Mouse (Mus musculus) lung, embryonic 15.5 days (tissue): ENCODE data around the gene Gm8362. TPM values are rescaled to one million over a fixed set of nuclear protein-coding genes. Genes with fewer than 3 reads are reported as not detected.
"Not testable (repeated sequence)": the region's sequence is repeated elsewhere in the genome, so short reads cannot be mapped to it uniquely, and the experiment has no call there.

Experiments used
- ATAC-seq: fragments of 200-750 bp; cut with Nextera tagmentation; 2 replicates; pipeline ENCODE4 v1.8.0; 2017; ENCODE audit warnings: moderate number of reproducible peaks, borderline replicate concordance; ENCODE audit not compliant: low FRiP score, low TSS enrichment; ENCODE audit errors: extremely low read depth
- H3K27ac ChIP-seq: fragments of 300-500 bp; sonication (generic); 2 replicates; pipeline ENCODE4 v1.5.1; 2015; ENCODE audit warnings: moderate library complexity, mild to moderate bottlenecking, inconsistent platforms
- H3K27me3 ChIP-seq: fragments of 300-500 bp; sonication (generic); 2 replicates; pipeline ENCODE4 v1.6.1; 2015; ENCODE audit warnings: inconsistent platforms
- H3K36me3 ChIP-seq: fragments of 300-500 bp; sonication (generic); 2 replicates; pipeline ENCODE4 v1.6.1; 2015; ENCODE audit warnings: inconsistent platforms
- H3K4me1 ChIP-seq: fragments of 300-500 bp; sonication (generic); 2 replicates; pipeline ENCODE4 v1.6.1; 2015; ENCODE audit warnings: inconsistent platforms
- H3K4me2 ChIP-seq: fragments of 300-500 bp; sonication (generic); 2 replicates; pipeline ENCODE4 v1.6.1; 2015; ENCODE audit warnings: inconsistent platforms, mild to moderate bottlenecking, moderate library complexity
- H3K4me3 ChIP-seq: fragments of 300-500 bp; sonication (generic); 2 replicates; pipeline ENCODE4 v1.5.1; 2015; ENCODE audit warnings: mild to moderate bottlenecking, inconsistent platforms
- H3K9ac ChIP-seq: fragments of 300-500 bp; sonication (generic); 2 replicates; pipeline ENCODE4 v1.6.1; 2015; ENCODE audit warnings: inconsistent platforms
- H3K9me3 ChIP-seq: fragments of 300-500 bp; sonication (generic); 2 replicates; pipeline ENCODE4 v1.6.1; 2016; ENCODE audit warnings: inconsistent platforms
- WGBS: fragments of 180-500 bp; shearing (Covaris S2); methylation state at CpG from one replicate; pipeline ENCODE4 v1.1.7; 2015; 5-methylcytosine and 5-hydroxymethylcytosine counted together
- polyA plus RNA-seq: library from polyadenylated mRNA; unstranded; fragments of >200 nt; fragmentation: Nextera tagmentation; extraction: Ambion mirVana; gene quantifications from 2 replicates; pipeline ENCODE4 v1.2.1, GENCODE M21; 2015

Gm8362 gene
- polyA plus RNA-seq: not detected in 2 replicates

GRCm38 (mm10) chr14:6774311-6774710 is at the start of gene Gm8362:
TSS of gene Gm8362 (minus strand) at chr14:6774411.
- H3K9ac ChIP-seq, H3K9me3 ChIP-seq, H3K36me3 ChIP-seq, H3K4me1 ChIP-seq, H3K4me3 ChIP-seq, H3K27me3 ChIP-seq, ATAC-seq, H3K27ac ChIP-seq, H3K4me2 ChIP-seq: not testable (repeated sequence)
- 67% methylated on average over 1 of the region's 1 CpGs for WGBS

GRCm38 (mm10) chr14:6823297-6823696 is 49.1 kb upstream of the Gm8362 start:
- not testable (repeated sequence) for H3K27ac ChIP-seq, H3K9ac ChIP-seq, H3K4me3 ChIP-seq, H3K27me3 ChIP-seq, H3K4me2 ChIP-seq, H3K4me1 ChIP-seq, H3K36me3 ChIP-seq, ATAC-seq, H3K9me3 ChIP-seq
- WGBS: 95% methylated on average over 3 of the region's 3 CpGs

DNA sequence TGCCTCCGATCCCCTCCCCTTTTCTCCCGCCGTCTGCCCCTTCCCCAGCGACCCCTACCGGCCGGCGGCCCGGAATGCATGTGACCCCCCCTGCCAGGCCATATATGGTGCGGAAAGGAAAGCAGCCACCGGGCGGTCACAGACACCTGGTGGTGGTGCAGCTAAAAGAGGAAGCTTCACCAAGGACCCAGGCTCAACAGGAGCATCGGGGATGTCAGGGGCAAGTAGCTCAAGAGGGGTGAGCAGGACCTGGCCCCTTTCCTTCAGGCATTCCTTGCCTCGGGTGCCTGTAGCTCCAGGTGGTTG is 17.0 kb downstream of the Gm8362 start:
- not testable (repeated sequence) for ATAC-seq, H3K9me3 ChIP-seq, H3K27ac ChIP-seq, H3K36me3 ChIP-seq, H3K4me1 ChIP-seq, H3K9ac ChIP-seq, H3K27me3 ChIP-seq
- peak overlapping the region; percentile 57 for H3K4me2 ChIP-seq
- WGBS: 0% methylated on average over 5 of the region's 13 CpGs
- peak overlapping the region; percentile 42 for H3K4me3 ChIP-seq

GRCm38 (mm10) chr14:6756384-6757230 is 17.6 kb downstream of the Gm8362 start:
- WGBS: 0% methylated on average over 21 of the region's 67 CpGs
- Histone ChIP-seq H3K27ac (0 out of 2 replicates have a peak overlapping the region, but pooled peaks have one; percentile 19), H3K4me2 (peak overlapping the region; percentile 57), H3K4me3 (peak overlapping the region; percentile 42)
- not testable (repeated sequence) for ATAC-seq, H3K9ac ChIP-seq, H3K36me3 ChIP-seq, H3K9me3 ChIP-seq, H3K4me1 ChIP-seq, H3K27me3 ChIP-seq

GRCm38 (mm10) chr14:6742232-6742631 is 32.0 kb downstream of the Gm8362 start, which contains the start of gene Gm3636:
TSS of gene Gm3636 (minus strand) at chr14:6742332.
- WGBS: no CpG with 5 or more reads among the region's 2 CpGs
- not testable (repeated sequence) for H3K4me3 ChIP-seq, H3K4me1 ChIP-seq, H3K27me3 ChIP-seq, H3K9me3 ChIP-seq, H3K27ac ChIP-seq, H3K4me2 ChIP-seq, ATAC-seq, H3K9ac ChIP-seq, H3K36me3 ChIP-seq

DNA sequence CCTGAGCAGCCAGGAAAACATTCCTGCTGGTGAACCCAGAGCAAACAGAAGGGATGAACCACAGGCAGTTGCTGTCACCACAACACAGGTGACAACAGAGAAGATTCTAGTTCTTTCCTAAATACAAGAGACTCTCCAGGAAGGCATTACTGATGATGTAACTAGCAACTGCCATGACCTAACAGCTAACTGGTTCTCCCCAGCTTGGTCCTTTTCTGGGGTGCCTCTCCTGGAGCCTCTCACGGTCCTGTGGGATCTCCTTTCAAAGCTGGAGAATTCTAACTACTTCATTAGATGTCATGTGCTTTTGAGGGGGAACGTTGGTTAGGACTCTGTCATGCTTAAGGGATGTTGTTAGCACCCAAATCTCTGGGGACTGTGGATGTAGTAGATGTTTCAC is 54.1 kb downstream of the Gm8362 start, which contains the start of gene Gm8050:
Gm8050 (minus strand) TSS at position 101 of the 400 bp plus-strand sequence.
- H3K4me3 ChIP-seq, H3K9me3 ChIP-seq, ATAC-seq, H3K27me3 ChIP-seq, H3K4me1 ChIP-seq, H3K4me2 ChIP-seq, H3K36me3 ChIP-seq, H3K9ac ChIP-seq, H3K27ac ChIP-seq: not testable (repeated sequence)
- WGBS: 67% methylated on average over 1 of the region's 2 CpGs

Other genes with a start within 250 kb of the Gm8362 start
- gene Gm8356, start 237.1 kb downstream of the Gm8362 start, polyA plus RNA-seq: not detected in 2 replicates
- not detected in 2 replicates for gene Gm3629, start 183.8 kb downstream of the Gm8362 start, polyA plus RNA-seq
- not detected in 2 replicates for gene Gm3460, start 152.0 kb downstream of the Gm8362 start, polyA plus RNA-seq
- not detected in 2 replicates for gene Gm10251, start 90.2 kb downstream of the Gm8362 start, polyA plus RNA-seq
- not detected in 2 replicates for gene Gm8050, start 54.2 kb downstream of the Gm8362 start, polyA plus RNA-seq
- gene Gm3636, start 32.1 kb downstream of the Gm8362 start, polyA plus RNA-seq: 2.9 and 3.0 TPM in 2 replicates
- not detected in 2 replicates for gene Gm3642, start 65.9 kb upstream of the Gm8362 start, polyA plus RNA-seq
- gene Gm3667, start 115.6 kb upstream of the Gm8362 start, polyA plus RNA-seq: 0.75 and 0.84 TPM in 2 replicates
- not detected in 2 replicates for gene Gm6356, start 199.4 kb upstream of the Gm8362 start, polyA plus RNA-seq